Mouse (Mus musculus): ENCODE measurements around the gene Ggt7.

DNA sequence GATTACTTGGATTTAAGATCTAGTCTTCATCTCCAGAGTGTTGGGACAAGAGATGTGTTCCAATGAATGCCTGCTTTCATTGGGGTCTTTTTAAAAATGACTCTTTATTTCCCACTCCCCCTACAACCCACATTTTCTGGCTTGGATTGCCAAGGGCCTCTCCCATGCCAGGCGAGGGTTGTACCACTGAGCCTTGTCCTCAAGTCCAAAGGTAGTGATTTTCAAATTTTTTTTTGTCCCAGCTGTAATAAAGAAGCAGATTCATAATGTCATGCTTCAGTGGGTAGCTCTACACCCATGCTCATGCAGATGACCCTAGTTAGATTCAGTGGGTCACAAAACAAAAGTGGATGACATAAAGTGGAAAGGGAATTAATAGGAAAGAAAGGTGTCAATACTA is 28.9 kb upstream of the Ggt7 start:
- no peak for TF ChIP-seq POLR2A (IDR thresholded peaks at IDR 0.05; ENCODE audit: control insufficient read depth, low read depth, low read length)
- TF ChIP-seq CTCF (IDR thresholded peaks at IDR 0.05; ENCODE audit: control insufficient read depth, insufficient read depth, insufficient replicate concordance, low read depth, low read length), result no peak
